Mouse (Mus musculus) embryonic facial prominence, embryonic 11.5 days (tissue): ENCODE results near the gene Fam136a. TPM values are rescaled to one million over a fixed set of nuclear protein-coding genes. Genes with fewer than 3 reads are reported as not detected.
A peak's percentile ranks its signal among the peaks of the same experiment; 100 is the strongest.

ENCODE experiments used
- ATAC-seq: fragments of 200-750 bp; cut with Nextera tagmentation; replicated peaks from 2 replicates; pipeline ENCODE4 v1.8.0; 2017; ENCODE audit warnings: low read depth; ENCODE audit not compliant: insufficient number of reproducible peaks, low FRiP score, low TSS enrichment
- DNase-seq: peaks from one replicate; pipeline ENCODE4 v3.0.0-alpha.2; 2015; ENCODE audit warnings: low spot score
- H3K27ac ChIP-seq: fragments of 300-500 bp; sonication (generic); replicated peaks from 2 replicates; pipeline ENCODE4 v1.5.1; 2014; ENCODE audit warnings: mild to moderate bottlenecking, low read depth, low read length, control low read depth
- H3K27me3 ChIP-seq: fragments of 300-500 bp; sonication (generic); 2 replicates; pipeline ENCODE4 v1.6.1; 2014; ENCODE audit warnings: mild to moderate bottlenecking, low read length, moderate library complexity, mixed read lengths; ENCODE audit not compliant: control insufficient read depth, insufficient read depth
- H3K36me3 ChIP-seq: fragments of 300-500 bp; sonication (generic); replicated peaks from 2 replicates; pipeline ENCODE4 v1.6.1; 2014; ENCODE audit warnings: low read depth, mild to moderate bottlenecking, low read length, moderate library complexity, mixed read lengths; ENCODE audit not compliant: control insufficient read depth, insufficient read depth
- H3K4me1 ChIP-seq: fragments of 300-500 bp; sonication (generic); 2 replicates; pipeline ENCODE4 v1.6.1; 2014; ENCODE audit warnings: low read length, mixed read lengths; ENCODE audit not compliant: control insufficient read depth, insufficient read depth
- H3K4me2 ChIP-seq: fragments of 300-500 bp; sonication (generic); 2 replicates; pipeline ENCODE4 v1.6.1; 2014; ENCODE audit warnings: low read depth, mild to moderate bottlenecking, control low read depth, low read length, moderate library complexity
- H3K4me3 ChIP-seq: fragments of 300-500 bp; sonication (generic); 2 replicates; pipeline ENCODE4 v1.5.1; 2014; ENCODE audit warnings: low read depth, low read length, control low read depth
- H3K9ac ChIP-seq: fragments of 300-500 bp; sonication (generic); replicated peaks from 2 replicates; pipeline ENCODE4 v1.6.1; 2014; ENCODE audit warnings: mild to moderate bottlenecking, control low read depth, low read length
- H3K9me3 ChIP-seq: fragments of 300-500 bp; sonication (generic); replicated peaks from 2 replicates; pipeline ENCODE4 v1.6.1; 2016; ENCODE audit warnings: mild to moderate bottlenecking, low read length, inconsistent platforms, mixed read lengths; ENCODE audit not compliant: control insufficient read depth
- WGBS: fragments of 180-500 bp; shearing (Covaris S2); extraction: QIAGEN DNeasy Blood & Tissue Kit; methylation state at CpG from one replicate; pipeline ENCODE4 v1.1.7; 2014; 5-methylcytosine and 5-hydroxymethylcytosine counted together
- polyA plus RNA-seq: library from polyadenylated mRNA; unstranded; fragments of >200 nt; fragmentation: Nextera tagmentation; extraction: Ambion mirVana; gene quantifications from 2 replicates; pipeline ENCODE4 v1.2.1, GENCODE M21; 2014

The Fam136a gene
- polyA plus RNA-seq, 1 experiment from 2014 or later: 172 TPM

GRCm38 (mm10) chr6:86402681-86403607, 37.5 kb downstream of the Fam136a start:
- Histone ChIP-seq H3K4me2 (no peak overlapping the region), H3K36me3 (no peaks in the 10 kb centered on the region), H3K27me3 (no peaks in the 10 kb centered on the region), H3K27ac (no peak overlapping the region), H3K4me1 (no peaks in the 10 kb centered on the region), H3K4me3 (peak overlapping the region; percentile 21), H3K9me3 (no peaks in the 10 kb centered on the region), H3K9ac (no peak overlapping the region)
- ATAC-seq (no peak), DNase-seq (peak; percentile 42)
- WGBS: 38% methylated on average over 12 of the region's 12 CpGs

GRCm38 (mm10) chr6:86403728-86404099, 38.3 kb downstream of the Fam136a start:
- Histone ChIP-seq H3K27me3 (no peaks in the 10 kb centered on the region), H3K9ac (no peak overlapping the region; the same call in 1 of the 2 replicates), H3K4me2 (no peak overlapping the region), H3K4me3 (peak overlapping the region; percentile 61), H3K36me3 (no peaks in the 10 kb centered on the region), H3K9me3 (no peaks in the 10 kb centered on the region), H3K27ac (no peak overlapping the region), H3K4me1 (no peaks in the 10 kb centered on the region)
- DNase-seq: peak; percentile 91
- WGBS: under 1% methylated on average over 15 of the region's 15 CpGs
- peak; percentile 38; the same call in 1 of the 2 replicates for ATAC-seq

- peak; percentile 98 for DNase-seq
- ATAC-seq: peak; percentile 94
- Histone ChIP-seq H3K4me2 (peak within 1 kb of the TSS; percentile 32; the same call in 1 of the 2 replicates), H3K9ac (peak within 1 kb of the TSS; percentile 95), H3K4me1 (no peaks in the 10 kb centered on the region), H3K27ac (peak within 1 kb of the TSS; percentile 99), H3K27me3 (no peaks in the 10 kb centered on the region), H3K4me3 (peak within 1 kb of the TSS; percentile 61), H3K36me3 (no peaks in the 10 kb centered on the region), H3K9me3 (no peaks in the 10 kb centered on the region)
- under 1% methylated on average over 62 of the region's 62 CpGs for WGBS
These were observed 38.8 kb downstream of the Fam136a start, which contains the start of gene Tia1 for GRCm38 (mm10) chr6:86404100-86404861. Tia1 (plus strand) TSS chr6:86404219.

GRCm38 (mm10) chr6:86404996-86405395, 39.5 kb downstream of the Fam136a start:
- no peaks in the 10 kb centered on the region for H3K27me3 ChIP-seq
- H3K36me3 ChIP-seq: no peaks in the 10 kb centered on the region
- no peaks in the 10 kb centered on the region for H3K9me3 ChIP-seq
- H3K9ac ChIP-seq: peak overlapping the region; percentile 95
- DNase-seq (peak; percentile 47), ATAC-seq (no peak)
- peak overlapping the region; percentile 99 for H3K27ac ChIP-seq
- H3K4me1 ChIP-seq: no peaks in the 10 kb centered on the region
- H3K4me2 ChIP-seq: peak overlapping the region; percentile 32; the same call in 1 of the 2 replicates
- under 1% methylated on average over 11 of the region's 11 CpGs for WGBS
- peak overlapping the region; percentile 61 for H3K4me3 ChIP-seq

- ATAC-seq: no peak
- Histone ChIP-seq H3K4me1 (no peaks in the 10 kb centered on the region), H3K4me2 (peak overlapping the region; percentile 19; the same call in 1 of the 2 replicates), H3K27me3 (no peaks in the 10 kb centered on the region), H3K27ac (no peak overlapping the region), H3K9me3 (no peaks in the 10 kb centered on the region), H3K9ac (no peak overlapping the region), H3K4me3 (no peak overlapping the region), H3K36me3 (no peaks in the 10 kb centered on the region)
- DNase-seq: no peak
These were observed 40.9 kb downstream of the Fam136a start for GRCm38 (mm10) chr6:86406306-86406705.

GRCm38 (mm10) chr6:86418711-86419110, 53.3 kb downstream of the Fam136a start:
- H3K27ac ChIP-seq: no peak overlapping the region
- H3K27me3 ChIP-seq: no peaks in the 10 kb centered on the region
- ATAC-seq (no peak), DNase-seq (no peak)
- no peaks in the 10 kb centered on the region for H3K9me3 ChIP-seq
- H3K4me1 ChIP-seq: no peaks in the 10 kb centered on the region
- H3K36me3 ChIP-seq: peaks cover 12% of the 10 kb centered on the region
- no peak overlapping the region for H3K4me3 ChIP-seq
- no peak overlapping the region for H3K9ac ChIP-seq
- WGBS: 94% methylated on average over 6 of the region's 6 CpGs
- no peak overlapping the region for H3K4me2 ChIP-seq

- H3K4me1 ChIP-seq: no peaks in the 10 kb centered on the region
- H3K36me3 ChIP-seq: peaks cover 14% of the 10 kb centered on the region
- H3K9me3 ChIP-seq: no peaks in the 10 kb centered on the region
- no peaks in the 10 kb centered on the region for H3K27me3 ChIP-seq
- WGBS: 86% methylated on average over 3 of the region's 3 CpGs
- no peak overlapping the region for H3K4me2 ChIP-seq
- H3K9ac ChIP-seq: no peak overlapping the region
- H3K4me3 ChIP-seq: no peak overlapping the region
- no peak overlapping the region for H3K27ac ChIP-seq
- no peak for DNase-seq
- no peak for ATAC-seq
These were observed 53.8 kb downstream of the Fam136a start for GRCm38 (mm10) chr6:86419239-86419638.
